Mouse (Mus musculus) left cerebral cortex, postnatal 4 days (tissue): ENCODE measurements around the gene Ltb. TPM values are rescaled to one million over a fixed set of nuclear protein-coding genes. Genes with fewer than 3 reads are reported as not detected.

Source experiments
- DNase-seq: peaks from one replicate; pipeline ENCODE4 v3.0.0-alpha.2; 2022
- intact Hi-C: fragments of 180-260 bp; cut with DNase I; formaldehyde crosslinking; loops from one replicate; pipeline ENCODE4 v1.15.1; 2025
- total RNA-seq, 2 experiments: library from RNA; stranded (reverse); gene quantifications; 2 replicates each; pipeline ENCODE4 v1.2.3; 2021

Gene Ltb
- total RNA-seq, 2 experiments from 2014 or later, result 0.77 to 0.88 TPM

GRCm38 (mm10) chr17:35164568-35165450, 29.4 kb upstream of the Ltb start, which contains the start of gene Prrc2a:
Gene Prrc2a, minus strand, starts transcription at chr17:35164897.
- peak; percentile 99 for DNase-seq
- intact Hi-C loops, result loop anchor here (5.0 kb wide), 1 partner anchor 67 kb away; the partner anchor contains the start of gene Atp6v1g2

DNA sequence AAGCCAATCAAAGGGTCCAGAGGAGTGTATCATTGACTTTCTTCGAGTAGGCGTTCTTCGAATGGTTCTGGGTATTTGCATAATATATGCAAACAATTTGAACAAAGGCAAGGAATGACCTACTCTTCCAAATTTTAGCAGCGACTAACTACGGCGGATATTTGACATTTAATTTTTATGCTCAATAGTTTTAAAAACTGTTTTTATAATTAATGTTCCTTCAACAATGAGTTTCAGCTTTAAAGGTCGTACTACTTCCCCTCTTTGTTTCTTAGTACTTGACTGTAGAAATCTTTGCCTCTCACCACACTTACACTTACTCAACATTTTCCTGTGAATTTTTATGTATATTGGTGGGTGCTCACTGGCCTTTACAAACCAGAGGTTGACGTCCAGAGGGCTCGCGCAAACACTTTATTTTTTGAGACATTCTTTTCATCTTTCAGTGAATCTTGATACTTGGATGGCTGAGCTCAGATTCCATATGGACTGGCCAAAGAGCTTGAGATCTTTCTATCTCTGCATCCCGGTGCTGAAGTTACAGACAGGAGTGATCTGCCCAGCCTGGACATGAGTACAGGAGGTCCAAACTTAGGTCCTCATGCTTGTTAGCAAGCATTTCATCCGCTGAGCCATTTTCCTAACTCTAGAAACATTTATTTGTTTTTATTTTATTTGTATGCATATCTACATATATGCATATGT, 28.6 kb upstream of the Ltb start:
- no peak for DNase-seq
- intact Hi-C loops, result loop anchor here (2.0 to 5.0 kb wide), 2 partner anchors 29 to 67 kb away; partner anchors contain the start of genes Atp6v1g2 and Ltb

DNA sequence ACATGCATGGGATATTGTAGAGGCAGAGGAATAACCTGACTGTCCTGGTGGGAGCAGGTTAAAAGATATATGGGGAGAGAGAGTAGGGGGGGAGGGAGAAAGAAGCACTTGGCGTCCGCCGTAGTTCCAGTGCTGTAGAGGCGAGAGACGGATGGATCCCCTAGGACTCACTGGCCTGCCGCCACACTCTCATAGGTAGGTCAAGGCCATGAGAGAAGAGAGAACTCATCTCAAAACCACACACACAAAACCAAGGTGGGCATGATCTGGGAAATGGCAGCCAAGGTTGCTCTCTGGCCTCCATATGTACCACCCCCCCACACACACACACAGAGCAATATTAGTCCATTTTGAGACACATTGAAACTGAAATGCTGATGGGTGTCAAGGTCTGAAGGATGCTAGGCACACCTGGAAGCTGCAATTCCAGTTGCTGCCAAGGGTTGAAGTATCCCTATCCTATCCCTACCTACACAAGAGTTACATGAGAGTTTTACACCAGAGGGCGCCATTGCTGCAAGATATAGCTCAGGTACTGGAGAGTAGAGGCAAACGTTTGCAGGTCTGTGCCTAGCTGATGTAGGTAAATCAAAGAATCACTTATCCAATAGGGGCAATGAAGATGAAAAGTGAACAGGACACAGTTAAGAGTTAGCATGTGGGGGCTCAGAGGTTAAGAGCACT, 27.7 kb upstream of the Ltb start:
- peak; percentile 65 for DNase-seq
- intact Hi-C loops, result loop anchor here (2.0 to 5.0 kb wide), 2 partner anchors 28 to 66 kb away; partner anchors contain the start of genes Atp6v1g2 and Ltb

GRCm38 (mm10) chr17:35167794-35168193, 26.4 kb upstream of the Ltb start:
- intact Hi-C loops, result loop anchor here (2.0 to 5.0 kb wide), 2 partner anchors 27 to 65 kb away; partner anchors contain the start of genes Atp6v1g2 and Ltb
- DNase-seq, result no peak

DNA sequence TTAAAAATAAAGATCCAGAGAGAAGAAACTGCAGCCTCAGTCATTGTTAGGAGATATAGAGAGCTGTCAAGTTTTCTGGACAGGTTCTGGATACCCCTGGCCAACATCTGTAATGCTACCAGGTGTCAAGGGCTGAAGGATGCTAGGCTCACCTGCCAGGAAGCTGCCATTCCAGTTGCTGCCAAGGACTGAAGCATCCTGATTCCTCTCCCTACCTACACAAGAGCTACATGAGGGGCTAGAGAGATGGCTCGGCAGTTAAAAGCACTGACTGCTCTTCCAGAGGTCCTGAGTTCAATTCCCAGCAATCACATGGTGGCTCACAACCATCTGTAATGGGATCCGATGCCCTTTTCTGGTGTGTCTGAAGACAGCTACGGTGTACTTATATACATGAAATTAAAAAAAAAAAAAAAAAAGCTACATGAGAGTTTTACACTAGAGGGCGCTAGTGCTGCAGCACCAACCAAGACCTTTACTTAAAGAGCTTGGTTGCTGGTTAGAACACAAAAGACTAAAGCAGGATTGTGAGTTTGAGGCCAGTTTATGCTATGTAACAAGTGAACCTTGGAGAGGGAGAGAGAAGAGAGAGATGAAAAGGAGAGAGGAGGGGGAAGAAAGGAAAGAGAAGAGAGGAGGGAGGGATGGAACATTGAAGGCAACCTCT, 25.6 kb upstream of the Ltb start:
- intact Hi-C loops, result loop anchor here (5.0 kb wide), 1 partner anchor 64 kb away; the partner anchor contains the start of gene Atp6v1g2
- DNase-seq, result no peak

DNA sequence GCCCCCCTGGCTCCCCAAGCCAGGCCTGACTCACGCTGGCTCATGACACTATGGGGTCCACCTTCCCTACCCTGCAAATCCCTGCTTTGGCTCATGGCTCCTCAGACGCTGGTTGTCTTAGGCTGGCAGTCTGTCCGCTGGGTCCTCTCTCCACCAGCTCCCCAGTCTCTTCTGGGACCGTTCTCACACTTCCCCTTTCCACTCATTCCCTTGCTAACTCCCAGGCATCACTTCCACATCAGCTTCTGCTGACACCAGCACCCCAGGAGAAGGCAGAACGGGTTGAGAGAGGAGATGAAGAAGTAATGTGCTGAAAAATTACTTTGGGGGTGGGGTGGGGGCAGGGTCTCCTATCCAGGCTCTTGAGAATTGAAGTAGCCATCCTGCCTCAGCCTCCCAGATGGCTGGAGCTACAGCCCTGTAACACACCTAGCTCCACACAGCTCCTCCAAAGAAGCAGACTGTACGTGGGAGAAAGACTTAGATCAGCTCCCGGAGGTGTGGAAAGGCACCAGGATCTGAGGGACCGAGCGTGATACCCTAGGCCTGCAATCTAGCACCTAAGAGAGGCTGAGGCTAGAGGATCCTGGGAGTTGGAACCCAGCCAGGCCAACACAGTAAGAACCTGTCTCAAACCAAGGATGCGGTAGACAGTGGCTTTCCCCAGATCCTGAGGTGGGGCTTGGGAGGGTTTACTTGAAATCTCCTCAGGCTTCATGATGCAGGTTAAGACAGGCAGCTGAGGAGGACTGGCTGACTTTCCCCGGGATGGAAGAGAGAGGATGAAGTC, 21.6 kb upstream of the Ltb start:
- DNase-seq, result no peak
- intact Hi-C loops, result no loop called here

DNA sequence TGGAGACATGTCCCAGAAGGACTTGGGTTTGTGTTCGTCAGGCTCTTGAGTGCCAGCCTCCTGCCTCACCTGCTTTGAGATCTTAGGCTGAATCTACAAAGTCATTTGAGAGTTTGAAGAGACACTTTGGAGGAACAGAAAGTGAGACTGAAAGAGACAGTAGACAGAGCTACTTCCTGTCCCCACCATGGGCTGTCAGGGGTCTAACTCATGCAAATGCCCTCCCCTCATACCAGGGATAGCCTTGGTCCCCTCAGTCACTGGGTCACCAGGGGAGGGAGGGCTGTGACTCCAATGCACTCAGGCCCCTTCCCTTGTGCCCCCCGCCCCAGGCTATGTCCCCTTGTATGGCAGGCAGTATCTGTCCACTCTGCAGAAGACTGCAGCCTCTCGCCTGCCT, 20.9 kb upstream of the Ltb start:
- intact Hi-C loops, result no loop called here
- DNase-seq, result no peak

- intact Hi-C loops, result no loop called here
- DNase-seq, result no peak
Observed at GRCm38 (mm10) chr17:35174201-35174977, 19.9 kb upstream of the Ltb start.

GRCm38 (mm10) chr17:35175382-35175781, 18.9 kb upstream of the Ltb start:
- no peak for DNase-seq
- intact Hi-C loops, result no loop called here

GRCm38 (mm10) chr17:35175968-35176367, 18.3 kb upstream of the Ltb start, which contains the start of gene Aif1:
Gene Aif1, minus strand, starts transcription at chr17:35176068.
- DNase-seq, result no peak

GRCm38 (mm10) chr17:35178528-35178927, 15.7 kb upstream of the Ltb start:
- DNase-seq, result peak; percentile 66
- intact Hi-C loops, result no loop called here

More at GRCm38 (mm10) chr17:35175968-35176367, 18.3 kb upstream of the Ltb start, which contains the start of gene Aif1:
- intact Hi-C loops, result no loop called here

- intact Hi-C loops, result no loop called here
- no peak for DNase-seq
Observed at GRCm38 (mm10) chr17:35180093-35180492, 14.1 kb upstream of the Ltb start.

GRCm38 (mm10) chr17:35185639-35186611, 8.3 kb upstream of the Ltb start:
- DNase-seq, result peak; percentile 46
- intact Hi-C loops, result no loop called here

DNA sequence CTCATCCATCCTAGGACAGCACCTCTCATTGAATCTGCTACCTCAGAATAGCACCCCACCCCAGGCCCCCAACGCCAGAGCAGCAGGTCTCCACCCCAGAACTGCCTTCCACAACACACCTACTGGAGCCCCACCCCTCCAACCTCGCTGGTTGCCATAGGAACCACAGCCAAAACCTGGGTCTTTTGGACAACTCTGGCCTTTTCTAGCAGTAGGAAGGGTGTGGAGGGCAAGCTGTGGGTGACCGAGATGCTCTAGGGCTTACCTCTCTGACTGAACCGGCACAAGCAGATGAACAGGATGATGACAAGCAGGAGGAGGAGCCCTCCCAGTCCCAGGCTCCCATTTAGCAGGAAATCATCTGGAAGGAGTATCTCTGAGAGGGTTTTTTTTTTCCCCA, 7.6 kb upstream of the Ltb start:
- intact Hi-C loops, result no loop called here
- DNase-seq, result peak; percentile 14

DNA sequence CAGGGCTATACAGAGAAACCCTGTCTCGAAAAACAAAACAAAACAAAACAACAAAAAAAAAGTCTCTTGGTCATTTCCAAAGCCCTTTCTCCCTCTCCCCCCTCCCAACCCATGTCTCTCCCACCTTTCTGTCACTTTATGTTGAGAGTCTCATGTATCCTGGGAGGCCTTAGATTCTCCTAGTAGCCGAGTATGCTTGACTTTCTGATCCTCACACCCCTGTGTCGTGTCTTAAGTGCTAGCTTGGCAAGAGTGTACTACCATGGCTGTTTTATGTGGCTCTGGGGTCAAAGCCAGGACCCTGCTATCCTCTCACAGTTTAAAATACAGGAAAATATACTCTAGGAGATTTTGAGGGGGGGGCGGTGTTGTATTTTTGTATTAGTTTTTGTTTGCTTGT, 6.9 kb upstream of the Ltb start:
- intact Hi-C loops, result no loop called here

DNA sequence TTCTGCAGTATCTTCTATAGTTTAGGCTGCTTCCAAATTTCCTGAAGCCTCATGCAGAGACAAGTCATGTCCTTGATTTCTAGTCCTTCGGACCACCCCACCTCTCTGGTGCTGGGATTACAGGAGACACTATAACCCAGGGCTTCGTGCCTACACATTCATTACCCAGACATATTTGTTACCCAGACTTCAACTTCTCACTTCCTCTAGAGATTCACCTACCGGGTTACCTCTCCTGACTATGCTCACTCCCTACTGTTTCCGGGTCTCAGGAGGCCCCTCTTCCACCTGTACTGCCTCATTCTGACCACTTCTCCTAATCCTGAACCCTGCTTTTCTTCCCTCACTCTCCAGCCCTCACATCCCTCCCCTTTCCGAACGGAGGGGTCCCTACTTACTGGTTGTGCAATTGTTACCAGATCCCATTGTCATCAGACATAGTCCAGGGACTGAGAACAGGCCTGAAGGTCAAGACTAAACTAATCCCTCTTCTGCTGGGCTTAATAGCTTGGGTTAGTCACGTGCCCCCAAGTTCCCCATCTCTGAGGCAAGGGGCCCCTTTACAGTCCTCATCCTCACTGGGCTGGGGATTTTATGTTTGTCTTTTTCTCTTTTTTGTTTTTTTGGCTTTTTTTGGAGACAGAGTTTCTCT, 6.2 kb upstream of the Ltb start, which contains the start of gene Lst1:
Lst1 (minus strand) TSS at position 481 of the 652 bp plus-strand sequence.
- DNase-seq, result no peak
- intact Hi-C loops, result no loop called here

More for the DNA sequence above, 6.9 kb upstream of the Ltb start:
- DNase-seq, result no peak

DNA sequence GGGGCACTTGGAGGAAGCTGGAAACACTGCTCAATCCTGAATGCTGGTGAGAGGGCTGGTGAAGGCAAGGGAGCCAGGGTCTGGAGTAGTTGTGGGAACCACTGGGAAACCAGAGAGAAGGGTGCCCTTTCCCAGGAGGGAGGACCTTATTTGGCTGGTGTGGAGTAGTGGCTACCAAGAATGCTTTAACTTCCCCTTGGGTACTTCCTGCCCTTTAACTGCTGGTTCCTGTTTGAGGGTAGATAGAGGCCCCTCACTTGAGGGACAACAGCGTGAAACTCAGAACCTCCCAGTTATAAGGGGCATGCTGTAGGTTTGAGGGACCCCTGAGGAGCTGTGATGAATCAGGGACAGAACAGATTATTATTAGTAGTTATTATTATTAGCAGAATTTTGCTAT, 5.1 kb upstream of the Ltb start:
- intact Hi-C loops, result no loop called here
- no peak for DNase-seq
